Mouse (Mus musculus): ENCODE measurements around the gene Cep104.

- no peak for TF ChIP-seq POLR2A (IDR thresholded peaks at IDR 0.05; ENCODE audit: control insufficient read depth, low read depth, low read length)
- no peak for TF ChIP-seq CTCF (IDR thresholded peaks at IDR 0.05; ENCODE audit: control insufficient read depth, insufficient read depth, insufficient replicate concordance, low read depth, low read length)
Observed at GRCm38 (mm10) chr4:154006264-154006663, 31.3 kb downstream of the Cep104 start.

Measured in testis, adult 2 months (tissue).